Mouse (Mus musculus): ENCODE results near the gene Kcnk3. TPM values are rescaled to one million over a fixed set of nuclear protein-coding genes. Genes with fewer than 3 reads are reported as not detected.

The Kcnk3 gene
- total and polyA plus RNA-seq, 2 experiments from 2014 or later, result 45.3 to 70.0 TPM

GRCm38 (mm10) chr5:30552006-30552405 lies 36.0 kb upstream of the Kcnk3 start:
- H3K9me3 ChIP-seq (replicated peaks; ENCODE audit: control insufficient read depth, low read length), result no peaks in the 10 kb centered on the region
- ATAC-seq (ENCODE audit: insufficient read depth, low read depth) (no peak), DNase-seq (ENCODE audit: low spot score) (no peak)
- no peak overlapping the region for H3K4me3 ChIP-seq (ENCODE audit: low read depth, low read length)
- H3K4me1 ChIP-seq (ENCODE audit: control insufficient read depth, insufficient read depth), result 0 out of 2 replicates have a peak, but pooled peaks cover 3% of the 10 kb centered on the region
- H3K27me3 ChIP-seq (ENCODE audit: control insufficient read depth, insufficient read depth, low read length), result no peaks in the 10 kb centered on the region
- H3K9ac ChIP-seq (replicated peaks; ENCODE audit: low read depth, low read length), result no peak overlapping the region
- no peaks in the 10 kb centered on the region for H3K36me3 ChIP-seq (replicated peaks; ENCODE audit: control insufficient read depth, insufficient read depth, low read length)
- H3K4me2 ChIP-seq (ENCODE audit: low read depth, low read length), result no peak overlapping the region
- TF ChIP-seq CTCF (IDR thresholded peaks at IDR 0.05; ENCODE audit: low read depth) (no peak), EP300 (IDR thresholded peaks at IDR 0.05; ENCODE audit: low read depth) (no peak)
- no peak overlapping the region for H3K27ac ChIP-seq (ENCODE audit: low read depth)
- 85% methylated on average over 6 of the region's 6 CpGs for WGBS

- Histone ChIP-seq H3K4me3 (ENCODE audit: low read depth, low read length) (no peak overlapping the region), H3K36me3 (replicated peaks; ENCODE audit: control insufficient read depth, insufficient read depth, low read length) (no peaks in the 10 kb centered on the region), H3K27me3 (ENCODE audit: control insufficient read depth, insufficient read depth, low read length) (no peaks in the 10 kb centered on the region), H3K9ac (replicated peaks; ENCODE audit: low read depth, low read length) (no peak overlapping the region), H3K4me1 (ENCODE audit: control insufficient read depth, insufficient read depth) (0 out of 2 replicates have a peak, but pooled peaks cover 3% of the 10 kb centered on the region), H3K9me3 (replicated peaks; ENCODE audit: control insufficient read depth, low read length) (no peaks in the 10 kb centered on the region), H3K27ac (ENCODE audit: low read depth) (no peak overlapping the region), H3K4me2 (ENCODE audit: low read depth, low read length) (no peak overlapping the region)
- 65% methylated on average over 13 of the region's 13 CpGs for WGBS
- ATAC-seq (ENCODE audit: insufficient read depth, low read depth) (no peak), DNase-seq (ENCODE audit: low spot score) (no peak)
- TF ChIP-seq CTCF (IDR thresholded peaks at IDR 0.05; ENCODE audit: low read depth) (no peak), EP300 (IDR thresholded peaks at IDR 0.05; ENCODE audit: low read depth) (no peak)
Measured at GRCm38 (mm10) chr5:30553936-30554335, 34.0 kb upstream of the Kcnk3 start.

GRCm38 (mm10) chr5:30554981-30555380 lies 33.0 kb upstream of the Kcnk3 start:
- no peak for TF ChIP-seq CTCF (IDR thresholded peaks at IDR 0.05; ENCODE audit: low read depth)
- TF ChIP-seq EP300 (IDR thresholded peaks at IDR 0.05; ENCODE audit: low read depth), result no peak

GRCm38 (mm10) chr5:30556284-30556683 lies 31.7 kb upstream of the Kcnk3 start:
- Histone ChIP-seq H3K27me3 (ENCODE audit: control insufficient read depth, insufficient read depth, low read length) (no peaks in the 10 kb centered on the region), H3K9ac (replicated peaks; ENCODE audit: low read depth, low read length) (no peak overlapping the region), H3K4me1 (ENCODE audit: control insufficient read depth, insufficient read depth) (no peaks in the 10 kb centered on the region), H3K36me3 (replicated peaks; ENCODE audit: control insufficient read depth, insufficient read depth, low read length) (no peaks in the 10 kb centered on the region), H3K9me3 (replicated peaks; ENCODE audit: control insufficient read depth, low read length) (no peaks in the 10 kb centered on the region), H3K4me3 (ENCODE audit: low read depth, low read length) (no peak overlapping the region), H3K27ac (ENCODE audit: low read depth) (no peak overlapping the region), H3K4me2 (ENCODE audit: low read depth, low read length) (no peak overlapping the region)
- WGBS, result 78% methylated on average over 3 of the region's 3 CpGs
- DNase-seq (ENCODE audit: low spot score), result no peak
- no peak for ATAC-seq (ENCODE audit: insufficient read depth, low read depth)
- TF ChIP-seq EP300 (IDR thresholded peaks at IDR 0.05; ENCODE audit: low read depth) (no peak), CTCF (IDR thresholded peaks at IDR 0.05; ENCODE audit: low read depth) (no peak)

More at GRCm38 (mm10) chr5:30554981-30555380, 33.0 kb upstream of the Kcnk3 start:
- no peaks in the 10 kb centered on the region for H3K27me3 ChIP-seq (ENCODE audit: control insufficient read depth, insufficient read depth, low read length)
- H3K4me1 ChIP-seq (ENCODE audit: control insufficient read depth, insufficient read depth), result 0 out of 2 replicates have a peak, but pooled peaks cover 3% of the 10 kb centered on the region
- no peak overlapping the region for H3K4me2 ChIP-seq (ENCODE audit: low read depth, low read length)
- H3K9me3 ChIP-seq (replicated peaks; ENCODE audit: control insufficient read depth, low read length), result no peaks in the 10 kb centered on the region
- no peaks in the 10 kb centered on the region for H3K36me3 ChIP-seq (replicated peaks; ENCODE audit: control insufficient read depth, insufficient read depth, low read length)
- no peak overlapping the region for H3K4me3 ChIP-seq (ENCODE audit: low read depth, low read length)
- no peak overlapping the region for H3K9ac ChIP-seq (replicated peaks; ENCODE audit: low read depth, low read length)
- WGBS, result 30% methylated on average over 8 of the region's 8 CpGs
- DNase-seq (ENCODE audit: low spot score), result no peak
- H3K27ac ChIP-seq (ENCODE audit: low read depth), result no peak overlapping the region
- ATAC-seq (ENCODE audit: insufficient read depth, low read depth), result no peak

GRCm38 (mm10) chr5:30559421-30559820 lies 28.5 kb upstream of the Kcnk3 start:
- Histone ChIP-seq H3K9ac (replicated peaks; ENCODE audit: low read depth, low read length) (no peak overlapping the region), H3K27ac (ENCODE audit: low read depth) (no peak overlapping the region), H3K36me3 (replicated peaks; ENCODE audit: control insufficient read depth, insufficient read depth, low read length) (no peaks in the 10 kb centered on the region), H3K27me3 (ENCODE audit: control insufficient read depth, insufficient read depth, low read length) (no peaks in the 10 kb centered on the region), H3K4me3 (ENCODE audit: low read depth, low read length) (no peak overlapping the region), H3K4me1 (ENCODE audit: control insufficient read depth, insufficient read depth) (no peaks in the 10 kb centered on the region), H3K9me3 (replicated peaks; ENCODE audit: control insufficient read depth, low read length) (0 out of 2 replicates have a peak, but pooled peaks cover 5% of the 10 kb centered on the region), H3K4me2 (ENCODE audit: low read depth, low read length) (no peak overlapping the region)
- WGBS, result 82% methylated on average over 3 of the region's 3 CpGs
- no peak for TF ChIP-seq EP300 (IDR thresholded peaks at IDR 0.05; ENCODE audit: low read depth)
- no peak for TF ChIP-seq CTCF (IDR thresholded peaks at IDR 0.05; ENCODE audit: low read depth)
- ATAC-seq (ENCODE audit: insufficient read depth, low read depth), result no peak
- no peak for DNase-seq (ENCODE audit: low spot score)

- H3K9ac ChIP-seq (replicated peaks; ENCODE audit: low read depth, low read length), result no peak overlapping the region
- no peak overlapping the region for H3K27ac ChIP-seq (ENCODE audit: low read depth)
- 20% methylated on average over 3 of the region's 3 CpGs for WGBS
- H3K4me1 ChIP-seq (ENCODE audit: control insufficient read depth, insufficient read depth), result no peaks in the 10 kb centered on the region
- ATAC-seq (ENCODE audit: insufficient read depth, low read depth) (no peak), DNase-seq (ENCODE audit: low spot score) (no peak)
- H3K27me3 ChIP-seq (ENCODE audit: control insufficient read depth, insufficient read depth, low read length), result no peaks in the 10 kb centered on the region
- H3K36me3 ChIP-seq (replicated peaks; ENCODE audit: control insufficient read depth, insufficient read depth, low read length), result no peaks in the 10 kb centered on the region
- no peak overlapping the region for H3K4me3 ChIP-seq (ENCODE audit: low read depth, low read length)
- no peak overlapping the region for H3K4me2 ChIP-seq (ENCODE audit: low read depth, low read length)
- TF ChIP-seq CTCF (IDR thresholded peaks at IDR 0.05; ENCODE audit: low read depth) (no peak), EP300 (IDR thresholded peaks at IDR 0.05; ENCODE audit: low read depth) (no peak)
- 0 out of 2 replicates have a peak, but pooled peaks cover 5% of the 10 kb centered on the region for H3K9me3 ChIP-seq (replicated peaks; ENCODE audit: control insufficient read depth, low read length)
Measured at GRCm38 (mm10) chr5:30559986-30560493, 27.9 kb upstream of the Kcnk3 start.
